ENCODE assay signal across 8 mouse cellular contexts in genomic region chr7:4123732-4124131, GRCm38 (mm10). TPM values are rescaled to one million over a fixed set of nuclear protein-coding genes. Genes with fewer than 3 reads are reported as not detected.
DNase-seq lines count a peak whose midpoint lies in the region; ATAC-seq and TF ChIP-seq lines count a peak whose summit lies in the region.

No protein-coding gene starts in this region.

- intact Hi-C loops in gastrocnemius, adult 2 months (cut with DNase I), result no loop called here

- H3K9me3 ChIP-seq in ES-Bruce4 (replicated peaks; ENCODE audit: control insufficient read depth, insufficient read depth, low read length, poor library complexity, severe bottlenecking), result no peaks in the 10 kb centered on the region
- no peaks in the 10 kb centered on the region for H3K9me3 ChIP-seq in forebrain, embryonic 10.5 days
- no peaks in the 10 kb centered on the region for H3K9me3 ChIP-seq in intestine, embryonic 16.5 days (ENCODE audit: control insufficient read depth, low read length)
- H3K9me3 ChIP-seq in liver, embryonic 12.5 days (replicated peaks), result no peaks in the 10 kb centered on the region

- no peak for TF ChIP-seq EP300 in ES-Bruce4 (IDR thresholded peaks at IDR 0.05; ENCODE audit: insufficient read depth, low read depth, low read length)

- H3K4me3 ChIP-seq in ES-Bruce4 (ENCODE audit: low read depth, low read length), result no peak overlapping the region
- peak overlapping the region; percentile 81 for H3K4me3 ChIP-seq in forebrain, embryonic 10.5 days
- H3K4me3 ChIP-seq in intestine, embryonic 16.5 days (ENCODE audit: low read length), result no peak overlapping the region
- H3K4me3 ChIP-seq in liver, embryonic 12.5 days, result no peak overlapping the region
- H3K4me3 ChIP-seq in kidney, adult 2 months (ENCODE audit: insufficient read depth, low read depth, low read length), result no peak overlapping the region
- no peak overlapping the region for H3K4me3 ChIP-seq in gastrocnemius, adult 2 months

- peak; percentile 53 for ATAC-seq in intestine, embryonic 16.5 days
- ATAC-seq in liver, embryonic 12.5 days, result no peak

- 24% methylated on average over 1 of the region's 1 CpGs for WGBS in forebrain, embryonic 10.5 days
- WGBS in intestine, embryonic 16.5 days, result 57% methylated on average over 1 of the region's 1 CpGs
- 50% methylated on average over 1 of the region's 1 CpGs for WGBS in liver, embryonic 12.5 days (ENCODE audit: insufficient replicate concordance)
- 72% methylated on average over 1 of the region's 1 CpGs for WGBS in kidney, adult 2 months

- H3K9ac ChIP-seq in ES-Bruce4 (ENCODE audit: low read depth, poor library complexity, severe bottlenecking), result no peak overlapping the region
- H3K9ac ChIP-seq in intestine, embryonic 16.5 days (ENCODE audit: low read depth, low read length), result no peak overlapping the region
- H3K9ac ChIP-seq in liver, embryonic 12.5 days, result no peak overlapping the region

- peak overlapping the region; percentile 92 for H3K27ac ChIP-seq in ES-Bruce4 (ENCODE audit: insufficient read depth, low read length)
- peak overlapping the region; percentile 93 for H3K27ac ChIP-seq in forebrain, embryonic 10.5 days
- H3K27ac ChIP-seq in intestine, embryonic 16.5 days (ENCODE audit: low read length), result no peak overlapping the region
- H3K27ac ChIP-seq in liver, embryonic 12.5 days, result no peak overlapping the region
- H3K27ac ChIP-seq in kidney, adult 2 months (ENCODE audit: insufficient read depth, low read depth, low read length), result no peak overlapping the region
- H3K27ac ChIP-seq in gastrocnemius, adult 2 months, result no peak overlapping the region

- no peaks in the 10 kb centered on the region for H3K27me3 ChIP-seq in ES-Bruce4 (ENCODE audit: control insufficient read depth, insufficient read depth, low read length, poor library complexity, severe bottlenecking)
- peaks cover 28% of the 10 kb centered on the region for H3K27me3 ChIP-seq in forebrain, embryonic 10.5 days (ENCODE audit: poor library complexity, severe bottlenecking)
- peaks cover 22% of the 10 kb centered on the region for H3K27me3 ChIP-seq in intestine, embryonic 16.5 days (replicated peaks; ENCODE audit: control insufficient read depth, insufficient read depth, low read length)
- H3K27me3 ChIP-seq in liver, embryonic 12.5 days (replicated peaks), result peaks cover 52% of the 10 kb centered on the region
- 0 out of 2 replicates have a peak, but pooled peaks cover 2% of the 10 kb centered on the region for H3K27me3 ChIP-seq in kidney, adult 2 months (replicated peaks; ENCODE audit: control insufficient read depth, insufficient read depth, low read length)

- 0 out of 2 replicates have a peak, but pooled peaks cover 2% of the 10 kb centered on the region for H3K36me3 ChIP-seq in ES-Bruce4 (ENCODE audit: control insufficient read depth, insufficient read depth, low read length, poor library complexity, severe bottlenecking)
- H3K36me3 ChIP-seq in forebrain, embryonic 10.5 days (replicated peaks), result peaks cover 38% of the 10 kb centered on the region
- H3K36me3 ChIP-seq in intestine, embryonic 16.5 days (ENCODE audit: control insufficient read depth, insufficient read depth, low read length), result no peaks in the 10 kb centered on the region
- H3K36me3 ChIP-seq in liver, embryonic 12.5 days, result no peaks in the 10 kb centered on the region
- no peaks in the 10 kb centered on the region for H3K36me3 ChIP-seq in kidney, adult 2 months (ENCODE audit: control insufficient read depth, insufficient read depth, low read length)

- TF ChIP-seq CTCF in ES-Bruce4 (IDR thresholded peaks at IDR 0.05; ENCODE audit: low read depth, low read length), result no peak
- TF ChIP-seq CTCF in kidney, adult 2 months (conservative IDR thresholded peaks at IDR 0.05; ENCODE audit: insufficient read depth, insufficient read length, low read depth, low read length), result no peak
- TF ChIP-seq CTCF in gastrocnemius, adult 2 months (IDR thresholded peaks at IDR 0.05), result no peak

- H3K4me2 ChIP-seq in intestine, embryonic 16.5 days (ENCODE audit: low read depth, low read length), result no peak overlapping the region
- H3K4me2 ChIP-seq in liver, embryonic 12.5 days, result no peak overlapping the region

- DNase-seq in adipocyte (ENCODE audit: low spot score), result peak; percentile 93
- peak; percentile 54 for DNase-seq in forebrain, embryonic 10.5 days (ENCODE audit: extremely low spot score, low spot score)
- DNase-seq in neural tube, embryonic 10.5 days (ENCODE audit: extremely low spot score, low spot score), result peak; percentile 32
- DNase-seq in kidney, adult 2 months, result no peak
- no peak for DNase-seq in gastrocnemius, adult 2 months

- H3K4me1 ChIP-seq in ES-Bruce4 (ENCODE audit: control insufficient read depth, insufficient read depth, low read length), result peaks cover 6% of the 10 kb centered on the region
- peaks cover 73% of the 10 kb centered on the region for H3K4me1 ChIP-seq in forebrain, embryonic 10.5 days
- H3K4me1 ChIP-seq in intestine, embryonic 16.5 days (ENCODE audit: control insufficient read depth, insufficient read depth, low read length), result peaks cover 5% of the 10 kb centered on the region; the same call in 1 of the 2 replicates
- peaks cover 12% of the 10 kb centered on the region for H3K4me1 ChIP-seq in liver, embryonic 12.5 days
- no peaks in the 10 kb centered on the region for H3K4me1 ChIP-seq in kidney, adult 2 months (ENCODE audit: control insufficient read depth, insufficient read depth, low read length)

- no peak for TF ChIP-seq POLR2A in ES-Bruce4 (IDR thresholded peaks at IDR 0.05; ENCODE audit: insufficient read depth, low read length)
- TF ChIP-seq POLR2A in kidney, adult 2 months (IDR thresholded peaks at IDR 0.05; ENCODE audit: low read depth, low read length), result no peak

RNA-seq across cellular contexts. Expression of gene Ttyh1, which starts 4.5 kb away (rescaled TPM):
- polyA plus RNA-seq in ES-Bruce4 (2011; ENCODE audit: insufficient read depth, insufficient read length, low read depth, missing spikeins), result 22.1 and 25.0 TPM in 2 replicates
- 32.6 and 33.0 TPM in 2 replicates for polyA plus RNA-seq in forebrain, embryonic 10.5 days (2016; fragmentation: Nextera tagmentation; extraction: Ambion mirVana)
- polyA plus RNA-seq in intestine, embryonic 16.5 days (2015; fragmentation: Nextera tagmentation; extraction: Ambion mirVana), result 5.2 and 6.5 TPM in 2 replicates
- 0.48 and 0.77 TPM in 2 replicates for polyA plus RNA-seq in liver, embryonic 12.5 days (2016; fragmentation: Nextera tagmentation; extraction: Ambion mirVana)
- polyA plus RNA-seq in kidney, adult 2 months (2012; rRNA removed), result 2.8 and 7.4 TPM in 2 replicates
- 1 to 10 TPM; 1.8 to 4.7 TPM for total RNA-seq in gastrocnemius, adult 2 months (2021)

RNA-seq across cellular contexts. Expression of gene Leng8, which starts 13.1 kb away (rescaled TPM):
- polyA plus RNA-seq in ES-Bruce4 (2011; ENCODE audit: insufficient read depth, insufficient read length, low read depth, missing spikeins), result 96.3 and 98.5 TPM in 2 replicates
- 60.6 and 61.5 TPM in 2 replicates for polyA plus RNA-seq in forebrain, embryonic 10.5 days (2016; fragmentation: Nextera tagmentation; extraction: Ambion mirVana)
- polyA plus RNA-seq in intestine, embryonic 16.5 days (2015; fragmentation: Nextera tagmentation; extraction: Ambion mirVana), result 35.5 and 40.3 TPM in 2 replicates
- 39.3 and 44.5 TPM in 2 replicates for polyA plus RNA-seq in liver, embryonic 12.5 days (2016; fragmentation: Nextera tagmentation; extraction: Ambion mirVana)
- polyA plus RNA-seq in kidney, adult 2 months (2012; rRNA removed), result 225 and 407 TPM in 2 replicates
- total RNA-seq in gastrocnemius, adult 2 months (2021), result 10 to 100 TPM; 44.5 to 45.4 TPM

RNA-seq across cellular contexts. Expression of gene Leng9, which starts 26.4 kb away (rescaled TPM):
- 0.53 and 0.73 TPM in 2 replicates for polyA plus RNA-seq in ES-Bruce4 (2011; ENCODE audit: insufficient read depth, insufficient read length, low read depth, missing spikeins)
- 1.7 and 1.8 TPM in 2 replicates for polyA plus RNA-seq in forebrain, embryonic 10.5 days (2016; fragmentation: Nextera tagmentation; extraction: Ambion mirVana)
- 6.8 and 7.1 TPM in 2 replicates for polyA plus RNA-seq in intestine, embryonic 16.5 days (2015; fragmentation: Nextera tagmentation; extraction: Ambion mirVana)
- polyA plus RNA-seq in liver, embryonic 12.5 days (2016; fragmentation: Nextera tagmentation; extraction: Ambion mirVana), result 1.2 and 1.5 TPM in 2 replicates
- polyA plus RNA-seq in kidney, adult 2 months (2012; rRNA removed), result 5.3 and 6.2 TPM in 2 replicates
- total RNA-seq in gastrocnemius, adult 2 months (2021), result 1 to 10 TPM; 2.1 to 2.2 TPM

RNA-seq across cellular contexts. Expression of gene Cdc42ep5, which starts 40.9 kb away (rescaled TPM):
- 28.1 and 33.8 TPM in 2 replicates for polyA plus RNA-seq in ES-Bruce4 (2011; ENCODE audit: insufficient read depth, insufficient read length, low read depth, missing spikeins)
- 18.3 and 22.1 TPM in 2 replicates for polyA plus RNA-seq in forebrain, embryonic 10.5 days (2016; fragmentation: Nextera tagmentation; extraction: Ambion mirVana)
- 83.5 and 84.5 TPM in 2 replicates for polyA plus RNA-seq in intestine, embryonic 16.5 days (2015; fragmentation: Nextera tagmentation; extraction: Ambion mirVana)
- 10.5 TPM in 2 replicates for polyA plus RNA-seq in liver, embryonic 12.5 days (2016; fragmentation: Nextera tagmentation; extraction: Ambion mirVana)
- 23.5 and 32.1 TPM in 2 replicates for polyA plus RNA-seq in kidney, adult 2 months (2012; rRNA removed)
- total RNA-seq in gastrocnemius, adult 2 months (2021), result 1 to 10 TPM; 1.4 to 2.0 TPM

Comparison
In these comparisons a context has a peak if more than half of its experiments do, and no peak if none do; other contexts are left out.
1. H3K27ac ChIP-seq: peak in ES-Bruce4 (single experiment) and forebrain, embryonic 10.5 days (single experiment); none in intestine, embryonic 16.5 days (single experiment), liver, embryonic 12.5 days (single experiment), kidney, adult 2 months (single experiment) and gastrocnemius, adult 2 months (single experiment).
2. DNase-seq: peak in adipocyte (single experiment), forebrain, embryonic 10.5 days (single experiment) and neural tube, embryonic 10.5 days (single experiment); none in kidney, adult 2 months (single experiment) and gastrocnemius, adult 2 months (single experiment).